In genomic region chr10:42198682-42199081, GRCm38 (mm10) we compare ENCODE assay signal across 12 mouse cellular contexts.
"Had no signal": no experiment of that assay in that cellular context is flagged by ENCODE, and none has a peak within 500 bp of the region (broad histone marks: within the 10 kb centered on the region; RNA-seq: fewer than 3 reads in every experiment).

No protein-coding gene starts in this region.

- H3K27ac ChIP-seq: layer of hippocampus, adult 2 months; limb, embryonic 13.5 days; liver, embryonic 14.5 days; midbrain, embryonic 15.5 days; neural tube, embryonic 12.5 days; stomach, postnatal 0 days had no signal

- H3K4me2 ChIP-seq: limb, embryonic 13.5 days; midbrain, embryonic 11.5 days; midbrain, embryonic 15.5 days; neural tube, embryonic 12.5 days had no signal

- H3K4me3 ChIP-seq: layer of hippocampus, adult 2 months; limb, embryonic 13.5 days; megakaryocyte, embryonic 14.5 days; midbrain, embryonic 15.5 days; neural tube, embryonic 12.5 days had no signal

- H3K9me3 ChIP-seq: midbrain, embryonic 15.5 days had no signal

- DNase-seq: kidney, postnatal 10 days; kidney, postnatal 4 days; lung, adult 18-20 months; thymus, postnatal 14 days had no signal

- H3K27me3 ChIP-seq: limb, embryonic 13.5 days; megakaryocyte, embryonic 14.5 days; midbrain, embryonic 15.5 days; neural tube, embryonic 12.5 days had no signal

- H3K9ac ChIP-seq: limb, embryonic 13.5 days; liver, embryonic 14.5 days; midbrain, embryonic 15.5 days; neural tube, embryonic 12.5 days had no signal
